Mouse (Mus musculus): ENCODE data around the gene Ccr4.

The Ccr4 gene

GRCm38 (mm10) chr9:114504816-114505215, at the start of gene Ccr4:
Ccr4 (minus strand) TSS chr9:114504916.
- DNase-seq (ENCODE audit: low read depth, low spot score) = no peak

GRCm38 (mm10) chr9:114553828-114554227, 49.1 kb upstream of the Ccr4 start:
- DNase-seq (ENCODE audit: low read depth, low spot score) = no peak

- no peak for DNase-seq (ENCODE audit: low read depth, low spot score)
Measured at GRCm38 (mm10) chr9:114550033-114550432, 45.3 kb upstream of the Ccr4 start.

- DNase-seq (ENCODE audit: low read depth, low spot score) = no peak
Measured at GRCm38 (mm10) chr9:114549117-114549516, 44.4 kb upstream of the Ccr4 start.

GRCm38 (mm10) chr9:114548496-114548895, 43.8 kb upstream of the Ccr4 start:
- no peak for DNase-seq (ENCODE audit: low read depth, low spot score)

- DNase-seq (ENCODE audit: low read depth, low spot score) = no peak
Measured at GRCm38 (mm10) chr9:114547643-114548077, 42.9 kb upstream of the Ccr4 start.

GRCm38 (mm10) chr9:114546765-114547164, 42.0 kb upstream of the Ccr4 start:
- DNase-seq (ENCODE audit: low read depth, low spot score) = no peak

GRCm38 (mm10) chr9:114544754-114545393, 40.2 kb upstream of the Ccr4 start:
- DNase-seq (ENCODE audit: low read depth, low spot score) = no peak

- DNase-seq (ENCODE audit: low read depth, low spot score) = no peak
Measured at GRCm38 (mm10) chr9:114543882-114544753, 39.4 kb upstream of the Ccr4 start.

GRCm38 (mm10) chr9:114541279-114541741, 36.6 kb upstream of the Ccr4 start:
- DNase-seq (ENCODE audit: low read depth, low spot score) = no peak

- no peak for DNase-seq (ENCODE audit: low read depth, low spot score)
Measured at GRCm38 (mm10) chr9:114538996-114539563, 34.4 kb upstream of the Ccr4 start.

GRCm38 (mm10) chr9:114536628-114537027, 31.9 kb upstream of the Ccr4 start:
- DNase-seq (ENCODE audit: low read depth, low spot score) = no peak

- no peak for DNase-seq (ENCODE audit: low read depth, low spot score)
Measured at GRCm38 (mm10) chr9:114534747-114535517, 30.2 kb upstream of the Ccr4 start.

GRCm38 (mm10) chr9:114533848-114534247, 29.1 kb upstream of the Ccr4 start:
- no peak for DNase-seq (ENCODE audit: low read depth, low spot score)

- no peak for DNase-seq (ENCODE audit: low read depth, low spot score)
Measured at GRCm38 (mm10) chr9:114531276-114531675, 26.6 kb upstream of the Ccr4 start.

GRCm38 (mm10) chr9:114528680-114529048, 23.9 kb upstream of the Ccr4 start:
- DNase-seq (ENCODE audit: low read depth, low spot score) = no peak

- no peak for DNase-seq (ENCODE audit: low read depth, low spot score)
Measured at GRCm38 (mm10) chr9:114527992-114528679, 23.4 kb upstream of the Ccr4 start.

GRCm38 (mm10) chr9:114527085-114527484, 22.4 kb upstream of the Ccr4 start:
- DNase-seq (ENCODE audit: low read depth, low spot score) = no peak

GRCm38 (mm10) chr9:114526581-114526980, 21.9 kb upstream of the Ccr4 start:
- no peak for DNase-seq (ENCODE audit: low read depth, low spot score)

GRCm38 (mm10) chr9:114525891-114526290, 21.2 kb upstream of the Ccr4 start:
- no peak for DNase-seq (ENCODE audit: low read depth, low spot score)

- no peak for DNase-seq (ENCODE audit: low read depth, low spot score)
Measured at GRCm38 (mm10) chr9:114525073-114525633, 20.4 kb upstream of the Ccr4 start.

Data from c-Kit-negative CD71-positive TER-119-positive erythroid progenitor cells, embryonic 14.5 days (primary cell).